Mouse (Mus musculus) spleen, postnatal 36 days (tissue): ENCODE measurements around the gene Ccdc141.

Source experiments
- DNase-seq, 2 experiments: peaks; one replicate each; pipeline ENCODE4 v3.0.0; 2022; ENCODE audit warnings: low spot score in 2 of 2, mixed read lengths in 1 of 2

Ccdc141 gene

DNA sequence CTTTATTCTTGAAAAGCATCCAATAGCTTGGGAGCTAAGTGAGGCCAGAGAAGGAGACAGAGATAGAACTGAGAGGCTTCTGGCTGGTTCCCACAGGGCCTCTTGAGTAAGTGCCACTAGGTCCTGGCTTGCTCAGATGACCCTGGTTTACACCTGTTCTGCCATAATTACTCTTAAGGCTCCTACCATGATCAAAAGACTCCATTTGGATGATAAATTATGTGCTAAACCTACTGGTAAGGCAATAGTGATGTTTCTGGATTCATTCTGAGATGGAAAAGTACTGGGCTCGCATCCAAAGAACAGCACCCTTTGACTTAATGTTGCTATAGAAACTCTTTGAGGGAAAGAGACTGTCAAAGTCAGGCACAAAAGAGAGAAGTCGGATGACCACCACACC, 3.9 kb upstream of the Ccdc141 start:
- no peak for DNase-seq

DNA sequence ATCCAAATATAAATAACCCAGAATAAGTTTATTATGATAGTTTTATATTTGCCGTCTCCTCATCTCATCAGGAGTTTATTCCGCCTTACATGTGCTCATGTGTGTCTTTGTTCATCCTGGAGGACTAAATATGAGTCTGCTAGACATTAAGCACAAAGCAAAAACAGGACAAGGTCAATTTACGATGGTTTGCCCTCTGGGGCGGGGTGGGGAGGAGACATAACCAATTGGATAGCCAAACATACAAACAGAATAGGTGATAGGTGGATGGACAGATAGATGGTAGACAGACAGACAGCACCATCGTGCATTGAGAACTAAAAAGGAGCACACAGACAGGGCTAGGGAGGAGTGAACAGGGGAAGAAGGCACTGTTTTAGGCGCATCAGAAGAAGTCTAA, 3.4 kb upstream of the Ccdc141 start:
- no peak for DNase-seq

DNA sequence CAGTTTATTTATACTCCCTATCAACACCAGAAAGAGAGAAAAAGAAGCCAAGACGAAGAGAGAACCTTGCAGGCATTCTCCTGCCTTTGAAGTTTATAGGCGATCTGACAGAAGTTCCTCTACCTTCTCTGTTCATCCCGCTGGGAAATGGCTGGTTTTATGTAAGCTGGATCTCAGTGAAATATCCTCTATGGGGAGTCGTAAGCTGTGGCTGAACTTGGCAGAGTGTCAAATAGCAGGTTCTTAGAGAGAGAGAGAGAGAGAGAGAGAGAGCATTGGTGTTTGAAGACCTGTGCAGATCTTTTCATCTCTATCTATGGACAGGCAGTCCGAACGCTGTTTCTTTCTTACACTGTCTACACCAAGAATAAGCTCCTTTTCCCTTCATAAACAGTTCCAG, 2.9 kb upstream of the Ccdc141 start:
- DNase-seq = no peak

DNA sequence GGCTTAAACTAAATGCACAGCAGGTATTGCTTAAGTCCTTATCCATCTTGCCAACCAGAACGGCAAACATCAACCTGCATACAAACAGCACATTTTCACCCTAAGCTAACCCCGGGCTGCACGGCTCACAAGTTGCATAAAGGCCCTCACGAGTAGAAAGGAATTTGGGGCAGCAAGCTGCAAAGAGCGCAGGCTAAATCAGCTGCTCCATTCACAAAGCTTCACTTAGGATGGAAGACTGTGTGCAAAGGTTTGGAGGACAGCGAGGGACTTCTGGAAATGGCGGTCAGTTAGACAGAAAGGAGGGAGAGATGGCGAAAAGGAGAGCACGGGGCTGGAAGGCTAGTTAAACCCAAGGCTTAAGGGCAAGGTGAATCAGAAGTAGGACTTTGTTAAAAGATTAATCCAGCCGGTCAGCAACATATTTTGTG, 1.8 kb upstream of the Ccdc141 start:
- no peak for DNase-seq

DNA sequence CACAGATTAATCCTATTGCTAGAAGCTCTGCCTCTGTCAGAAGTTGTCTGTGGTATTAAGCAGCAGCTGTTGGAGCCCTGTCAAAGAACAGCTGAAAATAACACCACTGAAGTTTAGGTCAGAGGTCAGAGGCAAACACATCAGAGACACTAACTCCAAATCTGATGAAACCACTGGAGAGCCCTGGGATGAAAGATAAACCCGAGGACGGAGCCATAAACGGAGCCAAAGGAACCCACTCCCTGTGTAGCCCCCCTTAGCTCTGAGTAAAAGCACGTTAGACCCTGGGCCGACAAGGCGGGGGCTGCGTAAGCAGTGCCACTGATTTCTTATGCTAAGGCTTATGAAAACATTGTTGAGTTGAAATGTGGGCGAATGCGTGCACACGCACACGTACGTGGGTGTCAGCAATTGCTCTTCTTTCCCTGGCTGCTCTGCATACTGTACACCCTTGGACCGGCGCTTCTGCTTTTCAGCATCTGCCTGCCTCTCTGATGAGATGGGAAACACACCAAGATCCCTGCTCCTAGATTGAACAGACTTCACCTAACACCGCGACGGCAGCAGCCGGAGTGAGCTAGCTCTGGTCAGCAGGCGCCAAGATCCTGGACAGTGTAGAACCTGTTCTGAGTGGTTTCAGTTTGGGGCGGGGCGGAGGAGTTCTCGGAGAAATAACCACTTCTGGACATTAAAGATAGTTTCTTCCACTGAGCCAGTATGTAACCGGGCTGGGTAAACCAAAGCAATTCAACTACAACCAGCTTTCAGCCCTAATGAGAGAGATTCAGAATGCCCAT, 1.2 kb upstream of the Ccdc141 start:
- DNase-seq = no peak

DNA sequence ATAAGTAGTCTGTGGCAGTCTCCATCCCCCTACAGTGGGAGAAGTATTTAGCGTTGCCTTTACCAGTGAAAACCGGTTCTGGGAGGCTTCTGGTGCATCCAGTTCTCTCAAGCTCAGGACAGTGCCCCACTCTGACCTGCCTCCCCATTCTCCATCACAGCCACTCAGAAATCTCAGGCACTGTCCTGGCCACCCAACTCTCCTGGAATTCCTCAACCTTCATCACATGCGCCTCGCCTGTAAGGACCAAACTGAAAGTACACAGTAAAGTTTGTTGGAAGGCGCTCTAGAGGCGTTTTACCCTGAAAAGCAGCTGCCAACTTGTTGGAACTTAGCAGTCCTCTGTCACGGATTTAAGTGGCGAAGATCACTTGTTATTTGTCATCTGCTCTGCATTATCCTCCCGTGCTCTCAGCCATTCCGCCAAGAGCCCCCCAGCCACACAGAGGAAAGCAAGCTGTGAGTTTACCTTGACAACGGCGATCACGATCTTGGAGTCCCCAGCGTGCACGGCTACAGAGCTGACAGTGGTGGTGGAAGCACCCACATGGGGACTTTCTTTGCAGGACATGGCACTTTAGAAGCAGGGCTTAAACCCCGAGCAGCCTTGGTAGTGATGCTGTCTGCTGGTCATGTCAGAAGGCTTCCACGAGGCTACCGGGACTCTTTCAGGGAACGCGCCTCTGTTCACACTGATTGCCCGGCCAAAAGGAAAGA, 362 bp downstream of the Ccdc141 start:
- peak in 1 of 2 experiments; percentile 11 for DNase-seq

DNA sequence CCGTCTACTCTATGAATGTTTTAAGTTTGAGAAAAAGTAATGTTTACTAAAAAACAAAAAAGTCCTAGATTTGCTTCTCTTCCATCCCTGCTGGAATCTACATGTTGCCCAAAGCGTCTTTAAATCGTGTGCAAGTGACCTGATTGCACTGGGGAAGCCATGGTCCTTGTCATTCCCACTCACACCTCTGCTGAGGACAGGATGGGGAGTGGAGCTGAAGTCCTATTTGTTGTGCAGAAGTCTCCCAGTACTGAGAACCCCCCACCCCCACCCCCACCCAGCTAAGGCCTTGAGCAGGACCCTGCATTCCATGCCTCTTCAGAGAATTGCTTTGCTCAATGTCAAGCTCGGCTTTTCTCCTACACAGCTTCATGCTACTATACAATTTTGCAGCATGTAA, 1.2 kb downstream of the Ccdc141 start:
- DNase-seq = no peak

DNA sequence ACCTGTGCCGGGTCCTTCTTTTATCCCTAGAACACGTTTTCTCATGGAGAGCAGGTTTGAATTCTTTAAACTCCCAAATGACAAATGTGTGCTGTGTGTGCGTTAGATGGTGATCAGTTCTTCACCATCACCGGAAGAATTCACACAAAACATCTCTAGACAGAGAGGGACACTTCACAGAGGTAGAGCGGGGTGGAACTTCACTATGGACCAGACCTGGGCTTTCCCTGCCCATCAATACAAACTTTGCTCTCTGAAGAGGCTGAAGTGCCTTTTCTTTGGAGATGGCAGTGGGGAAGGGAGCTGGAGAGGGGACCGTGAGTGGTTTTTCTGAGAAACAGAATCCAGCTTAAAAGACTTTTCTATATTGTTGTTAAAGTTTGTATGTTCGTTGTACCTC, 1.7 kb downstream of the Ccdc141 start:
- no peak for DNase-seq

DNA sequence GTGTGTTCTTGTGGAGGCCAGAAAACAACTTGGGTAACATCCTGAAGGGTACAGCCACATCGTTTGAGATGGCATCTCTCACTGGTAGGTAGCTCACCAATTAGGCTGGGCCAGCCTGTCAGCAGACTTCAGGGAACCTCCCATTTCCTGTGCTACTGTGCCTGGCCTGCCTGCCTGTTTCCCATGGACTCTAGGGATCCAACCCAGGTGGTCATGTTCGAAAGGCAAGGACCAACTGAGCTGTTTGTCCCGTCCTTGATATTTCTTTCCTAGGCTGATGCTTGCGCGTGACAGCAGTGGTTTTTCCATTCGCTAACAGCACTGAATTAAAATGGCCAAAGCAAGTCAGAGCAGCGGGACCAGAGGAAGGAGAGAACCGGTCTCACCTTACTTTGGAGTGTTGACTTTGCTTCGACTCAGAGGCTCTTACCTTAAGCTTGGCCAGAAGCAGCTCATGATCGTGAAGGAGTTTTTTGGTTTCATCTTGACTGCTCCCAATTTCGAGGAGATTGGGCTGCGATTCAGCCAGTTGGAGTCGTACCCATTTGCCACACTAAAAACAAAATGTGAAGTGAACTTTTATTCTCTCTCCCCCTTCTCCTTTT, 2.3 kb downstream of the Ccdc141 start:
- DNase-seq = no peak

DNA sequence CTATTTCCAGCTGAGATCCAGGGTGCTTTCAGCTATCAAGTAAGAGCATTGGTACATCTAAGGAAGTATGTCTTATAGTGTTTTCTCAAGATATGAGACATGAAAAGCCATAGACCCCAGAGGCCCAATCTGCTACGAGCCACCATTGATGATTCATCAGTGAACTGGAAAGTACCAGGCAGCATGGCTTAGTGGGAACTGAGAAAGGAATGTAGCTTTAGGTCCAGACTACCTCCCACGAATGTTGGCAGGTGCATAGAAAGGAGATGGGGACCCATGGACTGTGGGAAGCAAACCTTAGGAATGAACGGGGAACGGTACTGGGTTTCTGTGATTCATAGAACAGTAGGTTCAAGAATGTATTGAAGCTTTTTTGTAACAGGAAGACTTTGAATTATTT, 4.1 kb downstream of the Ccdc141 start:
- no peak for DNase-seq

DNA sequence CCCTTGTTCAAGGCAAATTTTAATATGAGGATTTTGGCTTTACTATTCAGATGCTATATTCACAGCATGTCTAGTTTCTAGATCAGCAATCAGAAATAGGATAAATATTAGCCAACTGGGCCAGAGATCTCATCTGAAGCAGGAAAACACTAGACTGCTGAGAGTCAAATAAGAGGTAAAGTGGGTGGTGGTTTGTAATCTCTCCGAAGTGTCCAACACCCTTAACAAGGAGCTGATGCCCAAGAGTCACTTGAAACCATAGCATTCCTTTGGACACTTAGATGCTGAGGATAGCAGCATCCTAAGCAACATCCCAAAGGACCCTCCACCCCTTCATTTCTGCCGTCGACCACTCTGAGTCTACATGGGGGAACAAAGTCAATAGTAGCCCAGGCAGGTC, 5.8 kb downstream of the Ccdc141 start:
- no peak for DNase-seq

DNA sequence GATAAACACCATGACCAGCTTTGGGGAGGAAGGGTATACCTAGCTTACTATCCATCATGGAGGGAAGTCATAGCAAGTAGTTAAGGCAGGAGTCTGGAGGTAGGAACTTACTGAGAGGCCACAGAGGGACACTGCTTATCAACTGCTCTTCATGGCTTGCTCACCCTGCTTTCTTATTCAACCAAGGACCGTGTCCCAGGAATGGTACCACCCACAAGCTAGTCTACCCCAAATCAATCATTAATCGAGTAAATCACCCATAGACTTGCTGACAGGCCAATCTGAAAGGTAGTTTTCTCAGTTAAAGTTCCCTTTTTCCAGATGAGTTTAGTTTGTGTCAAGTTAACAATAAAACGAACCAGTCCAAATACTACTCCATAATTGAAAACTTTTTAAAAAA, 7.1 kb downstream of the Ccdc141 start:
- no peak for DNase-seq

DNA sequence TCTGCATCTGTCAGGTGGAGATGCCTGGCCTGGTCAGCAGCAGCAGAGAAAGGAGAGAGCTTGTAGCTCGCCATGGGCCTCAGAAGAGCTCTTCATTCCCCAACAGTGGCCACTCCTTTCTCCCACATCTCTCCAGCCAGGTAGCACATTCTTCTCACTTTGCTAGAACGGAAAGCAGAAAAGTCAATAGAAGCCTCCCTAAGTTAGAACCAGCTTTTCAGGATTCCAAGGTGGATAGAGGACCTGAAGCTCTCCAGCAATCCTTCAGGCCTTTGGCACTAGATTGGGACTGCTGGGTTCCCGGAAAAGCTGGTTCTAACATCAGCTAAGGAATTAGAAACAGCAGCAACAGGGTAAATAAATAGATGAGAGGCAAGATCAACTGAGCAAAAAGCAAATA, 8.3 kb downstream of the Ccdc141 start:
- DNase-seq = no peak

DNA sequence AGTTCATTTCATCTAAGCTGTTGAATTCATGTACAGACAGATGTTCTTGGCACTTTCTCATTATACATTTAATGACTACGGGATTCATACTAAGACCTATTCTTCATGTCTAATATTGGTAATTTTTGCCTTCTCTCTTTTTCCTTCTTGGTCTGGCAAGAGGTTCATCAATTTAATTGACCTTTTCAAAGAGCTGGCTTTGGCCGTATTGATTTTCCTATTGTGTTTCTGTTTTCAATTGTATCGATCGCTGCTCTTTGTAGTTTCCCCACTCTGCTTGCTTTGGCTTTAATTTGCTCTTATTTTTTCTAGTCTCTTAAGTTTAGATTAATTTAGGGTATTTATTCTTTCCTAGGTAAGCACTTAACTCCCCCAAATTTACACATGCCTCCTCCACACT, 12.9 kb downstream of the Ccdc141 start:
- no peak for DNase-seq

DNA sequence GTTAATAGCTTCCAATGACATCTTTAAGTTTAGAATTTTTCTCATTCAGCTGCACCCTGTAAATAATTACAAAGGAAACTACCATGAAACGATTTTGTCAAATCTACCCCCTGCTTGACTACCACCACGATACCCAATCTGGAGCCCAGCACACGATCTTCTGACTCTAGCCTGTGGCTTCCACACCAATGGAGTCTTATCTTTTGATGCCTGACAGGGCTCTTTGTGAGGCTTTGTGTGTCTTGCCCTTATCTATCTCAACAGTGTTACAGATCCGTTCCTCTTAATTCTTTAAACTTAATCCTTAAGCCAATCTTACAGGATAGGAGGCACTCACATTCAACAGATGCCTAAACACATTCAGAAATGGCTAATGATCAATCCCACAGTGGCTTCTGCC, 16.4 kb downstream of the Ccdc141 start:
- DNase-seq = no peak

DNA sequence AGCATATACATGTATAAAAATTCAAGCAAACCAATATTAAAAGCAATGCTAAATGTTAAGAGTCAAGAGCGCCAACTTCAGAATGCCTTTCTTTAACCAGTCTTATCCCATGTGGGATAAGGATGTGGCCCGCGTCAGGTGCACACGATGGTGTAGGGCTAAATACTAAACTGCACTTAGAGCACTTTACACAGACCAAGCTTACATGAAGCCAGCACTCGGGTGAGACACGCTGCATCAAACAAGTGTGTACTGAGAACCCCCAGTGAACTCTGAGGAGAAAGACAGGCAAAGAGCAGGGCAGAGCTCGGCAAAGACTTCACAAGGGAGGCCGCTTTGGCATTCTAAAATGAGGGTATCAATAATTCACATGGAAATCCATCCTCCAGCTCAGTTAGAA, 19.2 kb downstream of the Ccdc141 start:
- no peak for DNase-seq

DNA sequence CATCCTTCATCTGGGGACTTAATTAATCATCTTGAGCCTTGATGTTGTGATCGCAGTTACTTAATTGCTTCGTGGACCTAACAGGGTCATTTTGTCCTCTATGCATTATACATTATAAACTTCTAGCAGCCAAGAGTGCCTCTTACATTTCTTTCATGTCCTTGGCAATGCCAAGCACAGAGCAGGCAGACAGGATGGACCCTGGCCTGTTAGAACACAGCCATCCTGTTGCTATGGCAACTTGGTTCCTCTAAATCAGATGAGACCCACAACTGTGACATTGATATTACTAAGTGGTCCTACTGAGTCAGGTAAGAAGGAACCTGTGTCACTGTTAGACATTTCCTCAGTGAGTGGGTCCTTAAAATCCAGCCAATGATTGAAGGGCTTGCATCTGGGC, 20.9 kb downstream of the Ccdc141 start:
- no peak for DNase-seq

DNA sequence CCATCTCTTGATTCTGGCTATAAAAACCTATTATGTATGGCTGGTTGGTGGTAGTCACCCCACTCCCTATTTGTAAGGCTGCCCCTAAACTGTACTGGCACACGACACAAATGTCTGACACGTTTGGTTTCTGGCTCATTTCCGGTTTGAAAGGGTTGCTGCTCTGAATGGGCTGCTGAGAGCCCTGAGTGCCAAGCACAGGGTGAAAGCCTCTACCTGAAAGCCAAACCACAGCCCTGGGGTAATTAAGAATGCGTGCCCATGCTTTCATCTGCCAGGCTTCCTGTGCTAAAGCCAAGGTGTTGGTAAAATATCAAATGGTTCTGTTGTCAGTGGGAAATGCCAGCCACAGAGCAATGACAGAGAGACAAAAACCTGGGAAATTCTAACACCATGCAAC, 22.2 kb downstream of the Ccdc141 start:
- DNase-seq = no peak

DNA sequence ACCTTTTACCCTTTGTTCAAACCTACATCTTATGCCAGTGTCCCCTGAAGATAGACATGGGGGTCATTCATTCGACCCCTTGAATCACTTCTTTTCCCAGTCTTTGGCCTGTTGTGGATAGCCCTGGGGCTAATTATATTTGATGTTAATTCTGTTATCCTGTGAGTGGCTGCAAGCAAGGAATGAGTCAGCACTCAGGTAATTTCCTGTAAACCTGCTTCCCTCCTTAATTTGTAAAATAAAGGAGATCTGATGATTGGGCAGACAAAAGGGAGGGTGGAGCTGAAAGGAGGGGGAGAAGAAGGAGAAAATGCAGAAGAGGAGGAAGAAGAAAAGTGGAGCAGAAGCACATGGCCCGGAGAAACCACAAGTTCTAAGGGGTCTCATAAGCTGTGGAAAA, 23.5 kb downstream of the Ccdc141 start:
- DNase-seq = no peak

DNA sequence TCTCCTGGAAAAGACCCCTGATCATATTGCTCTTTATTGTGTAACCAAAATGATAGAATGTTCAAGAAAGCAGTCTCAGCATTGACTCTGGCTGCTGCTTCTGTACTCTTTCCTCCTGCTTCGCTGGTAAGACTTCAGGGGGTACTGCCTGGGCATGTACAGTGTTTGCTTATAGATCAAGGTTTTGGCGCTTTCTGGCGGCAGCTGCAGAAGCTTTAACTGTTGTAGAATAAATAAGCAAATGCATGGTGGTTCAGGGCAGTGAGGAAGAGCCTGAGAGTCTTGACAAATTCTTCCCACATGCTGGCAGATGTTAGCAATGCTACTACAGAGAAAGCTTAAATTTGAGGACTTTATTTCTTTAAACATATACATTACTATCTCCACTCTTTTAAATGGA, 24.1 kb downstream of the Ccdc141 start:
- DNase-seq = no peak

DNA sequence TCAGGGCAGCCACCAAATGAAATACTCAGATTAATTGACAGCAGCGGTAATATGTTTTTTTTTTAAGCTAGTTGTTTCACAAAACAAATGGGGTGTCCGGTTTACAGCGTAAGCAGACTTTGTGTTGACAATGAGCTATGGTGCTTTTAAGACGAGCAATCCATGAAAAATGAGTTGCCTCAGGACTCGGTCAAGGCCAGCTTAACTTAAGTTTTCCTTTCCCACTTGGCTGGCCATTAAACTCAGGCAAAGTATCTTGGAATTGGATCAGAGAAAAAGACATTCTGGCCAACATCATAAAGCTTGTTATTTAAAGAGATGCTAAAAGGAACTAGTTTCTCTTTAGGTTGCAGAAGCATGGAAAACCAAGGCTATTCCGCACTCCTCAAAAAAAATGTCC, 26.9 kb downstream of the Ccdc141 start:
- DNase-seq = no peak

DNA sequence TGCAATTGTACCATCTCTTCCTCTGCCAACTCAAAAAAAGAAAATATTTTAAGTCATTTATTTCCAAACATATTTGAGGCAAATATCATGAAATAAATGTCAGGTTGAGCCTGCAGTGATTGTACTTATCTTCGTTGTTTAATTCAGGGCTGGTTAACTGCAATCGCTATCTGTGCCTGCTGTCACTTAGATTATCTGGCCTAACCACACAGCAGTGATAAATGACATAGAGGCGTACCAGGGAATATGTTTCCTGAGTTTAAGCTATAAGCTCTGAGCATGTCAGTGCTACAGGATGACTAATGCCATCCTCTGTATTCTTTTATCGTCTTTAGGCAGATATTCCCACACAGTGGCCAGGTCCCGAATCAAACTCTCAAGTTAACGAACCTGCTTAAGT, 31.6 kb downstream of the Ccdc141 start:
- no peak for DNase-seq

DNA sequence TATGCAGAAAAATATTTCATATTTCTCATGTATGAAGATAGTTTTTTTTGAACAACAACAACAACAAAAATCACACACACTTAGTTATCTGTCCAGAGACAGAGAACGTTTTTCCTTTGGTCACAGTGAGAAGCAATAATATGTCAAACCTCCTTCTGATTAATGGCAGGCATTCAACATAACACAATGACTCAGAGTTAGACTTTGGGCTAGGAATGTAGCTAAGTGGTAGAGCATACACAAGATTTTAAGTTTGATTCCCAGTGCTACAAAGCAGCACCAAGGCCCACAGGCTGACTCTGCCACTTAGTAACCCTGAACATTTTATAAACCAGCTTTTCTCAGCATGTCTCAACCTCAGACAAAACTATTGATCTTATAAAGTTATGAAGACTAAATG, 35.5 kb downstream of the Ccdc141 start:
- no peak for DNase-seq
